Mouse (Mus musculus): ENCODE results near the gene Ccdc54.

- TF ChIP-seq POLR2A (IDR thresholded peaks at IDR 0.05; ENCODE audit: borderline replicate concordance, control insufficient read depth, low read depth, low read length) (no peak), CTCF (IDR thresholded peaks at IDR 0.05; ENCODE audit: control insufficient read depth, insufficient read depth, low read length) (no peak)
Measured at GRCm38 (mm10) chr16:50572557-50572956, 18.4 kb downstream of the Ccdc54 start.

Measured in bone marrow, adult 2 months (tissue).